Mouse (Mus musculus) heart, embryonic 14.5 days (tissue): ENCODE data around the gene Zfp174. TPM values are rescaled to one million over a fixed set of nuclear protein-coding genes. Genes with fewer than 3 reads are reported as not detected.
"Not testable (repeated sequence)": the region's sequence is repeated elsewhere in the genome, so short reads cannot be mapped to it uniquely, and the experiment has no call there.

ENCODE experiments used
- ATAC-seq: fragments of 200-750 bp; cut with Nextera tagmentation; 2 replicates; pipeline ENCODE4 v1.8.0; 2017; ENCODE audit warnings: low read depth, moderate TSS enrichment; ENCODE audit not compliant: insufficient number of reproducible peaks, insufficient read depth, low FRiP score
- H3K27ac ChIP-seq, 2 experiments: fragments of 200-500 bp in 1 of 2; fragments of 300-500 bp in 1 of 2; sonication (generic) in 1 of 2; replicated peaks in 1 of 2; 2 replicates each; pipeline ENCODE4 v1.5.1; 2012 to 2014; ENCODE audit warnings: low read depth in 2 of 2, low read length in 2 of 2, control low read depth in 1 of 2, mild to moderate bottlenecking in 1 of 2, mixed read lengths in 1 of 2; ENCODE audit not compliant: control insufficient read depth in 1 of 2, insufficient read depth in 1 of 2
- H3K27me3 ChIP-seq: fragments of 300-500 bp; sonication (generic); 2 replicates; pipeline ENCODE4 v1.6.1; 2014; ENCODE audit warnings: mild to moderate bottlenecking, low read length, control low read depth; ENCODE audit not compliant: control insufficient read depth, insufficient read depth
- H3K36me3 ChIP-seq: fragments of 300-500 bp; sonication (generic); 2 replicates; pipeline ENCODE4 v1.6.1; 2014; ENCODE audit warnings: mild to moderate bottlenecking, control low read depth, low read length, mixed read lengths; ENCODE audit not compliant: control insufficient read depth, insufficient read depth
- H3K4me1 ChIP-seq, 2 experiments: fragments of 200-500 bp in 1 of 2; fragments of 300-500 bp in 1 of 2; sonication (generic) in 1 of 2; 2 replicates each; pipeline ENCODE4 v1.6.1; 2012 to 2014; ENCODE audit warnings: low read length in 2 of 2, control low read depth in 1 of 2, mixed read lengths in 1 of 2; ENCODE audit not compliant: control insufficient read depth in 2 of 2, insufficient read depth in 2 of 2
- H3K4me2 ChIP-seq: fragments of 300-500 bp; sonication (generic); 2 replicates; pipeline ENCODE4 v1.6.1; 2014; ENCODE audit warnings: mild to moderate bottlenecking, low read length
- H3K4me3 ChIP-seq, 2 experiments: fragments of 200-500 bp in 1 of 2; fragments of 300-500 bp in 1 of 2; sonication (generic) in 1 of 2; 2 replicates each; pipeline ENCODE4 v1.5.1; 2012 to 2014; ENCODE audit warnings: low read length in 2 of 2, mild to moderate bottlenecking in 2 of 2, control low read depth in 1 of 2, low read depth in 1 of 2, moderate library complexity in 1 of 2; ENCODE audit not compliant: control insufficient read depth in 1 of 2, insufficient read depth in 1 of 2
- H3K9ac ChIP-seq: fragments of 300-500 bp; sonication (generic); 2 replicates; pipeline ENCODE4 v1.6.1; 2014; ENCODE audit warnings: mild to moderate bottlenecking, low read length
- H3K9me3 ChIP-seq: fragments of 300-500 bp; sonication (generic); 2 replicates; pipeline ENCODE4 v1.6.1; 2016; ENCODE audit warnings: low read length, control low read depth; ENCODE audit not compliant: control insufficient read depth
- WGBS: fragments of 180-500 bp; shearing (Covaris S2); extraction: QIAGEN DNeasy Blood & Tissue Kit; methylation state at CpG from one replicate; pipeline ENCODE4 v1.1.7; 2014; 5-methylcytosine and 5-hydroxymethylcytosine counted together
- polyA plus RNA-seq: library from polyadenylated mRNA; unstranded; fragments of >200 nt; fragmentation: Nextera tagmentation; extraction: Ambion mirVana; gene quantifications from 2 replicates; pipeline ENCODE4 v1.2.1, GENCODE M21; 2014

The Zfp174 gene
- 1.0 and 1.1 TPM in 2 replicates for polyA plus RNA-seq

DNA sequence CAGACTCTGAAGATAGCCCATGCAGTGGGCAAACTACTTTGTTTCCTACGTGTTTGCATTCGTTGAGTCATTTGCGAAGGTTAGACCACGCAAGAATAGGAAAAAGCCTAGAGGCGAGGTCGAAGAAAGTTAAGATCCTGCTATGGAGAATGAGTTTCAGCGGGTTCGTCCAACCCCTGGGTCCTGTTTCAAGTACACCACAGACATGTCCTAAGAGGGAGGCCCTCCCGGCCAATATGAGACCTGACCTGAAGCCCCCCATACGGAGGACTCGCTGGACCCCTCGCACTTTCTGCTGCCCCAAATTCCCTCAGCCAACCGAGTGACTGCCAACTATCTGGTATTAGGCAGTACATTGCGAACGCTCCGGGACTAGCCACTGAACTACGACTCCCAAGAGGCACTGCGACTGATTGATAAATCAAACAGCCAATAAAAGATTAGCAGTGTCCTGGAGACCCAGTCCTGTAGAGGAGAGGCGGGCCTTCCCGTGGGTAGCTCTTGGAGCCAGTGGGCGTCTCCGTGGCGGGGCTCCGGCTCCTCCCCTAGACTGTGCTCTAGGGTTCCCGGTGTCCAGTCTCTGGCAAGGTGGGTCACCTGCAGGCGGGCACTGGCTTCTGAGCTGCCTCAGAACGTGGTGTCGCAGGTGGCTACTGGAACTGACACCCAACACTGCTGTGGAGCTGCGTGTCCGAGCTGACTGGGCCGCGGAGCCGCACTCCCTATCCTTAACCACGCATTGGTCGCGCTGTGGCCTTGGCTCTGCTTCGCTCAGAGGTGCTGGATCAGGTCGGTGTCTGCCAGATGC lies at the start of gene Zfp174:
Gene Zfp174, plus strand, starts transcription at position 558 of the 808 bp plus-strand sequence.
- no peaks in the 10 kb centered on the region for H3K36me3 ChIP-seq
- no peak within 1 kb of the TSS for H3K27ac ChIP-seq
- peak within 1 kb of the TSS; percentile 84 for H3K9ac ChIP-seq
- H3K9me3 ChIP-seq: no peaks in the 10 kb centered on the region
- H3K4me3 ChIP-seq: peak within 1 kb of the TSS; percentile 74 to 84
- H3K4me1 ChIP-seq: peaks cover 6 to 7% of the 10 kb centered on the region in 2 experiments; a peak in 3 of 4 replicates
- H3K27me3 ChIP-seq: no peaks in the 10 kb centered on the region
- WGBS: 2% methylated on average over 38 of the region's 38 CpGs
- ATAC-seq: peak; percentile 98
- H3K4me2 ChIP-seq: peak within 1 kb of the TSS; percentile 83

GRCm38 (mm10) chr16:3808176-3808575 lies 38.9 kb upstream of the Zfp174 start:
- H3K9ac ChIP-seq: no peak overlapping the region
- H3K4me3 ChIP-seq: no peak overlapping the region
- no peak for ATAC-seq
- no peak overlapping the region for H3K27ac ChIP-seq
- H3K27me3 ChIP-seq: no peaks in the 10 kb centered on the region
- no peaks in the 10 kb centered on the region for H3K36me3 ChIP-seq
- H3K4me1 ChIP-seq: no peaks in the 10 kb centered on the region
- H3K4me2 ChIP-seq: no peak overlapping the region
- no peaks in the 10 kb centered on the region for H3K9me3 ChIP-seq
- WGBS: 71% methylated on average over 3 of the region's 3 CpGs

GRCm38 (mm10) chr16:3814667-3815066 lies 32.4 kb upstream of the Zfp174 start:
- WGBS: 77% methylated on average over 6 of the region's 6 CpGs
- H3K4me2 ChIP-seq, H3K9ac ChIP-seq, H3K4me3 ChIP-seq, H3K4me1 ChIP-seq, H3K27ac ChIP-seq, H3K36me3 ChIP-seq, H3K27me3 ChIP-seq, ATAC-seq, H3K9me3 ChIP-seq: not testable (repeated sequence)

GRCm38 (mm10) chr16:3820202-3820601 lies 26.9 kb upstream of the Zfp174 start:
- Histone ChIP-seq H3K36me3 (no peaks in the 10 kb centered on the region), H3K27me3 (no peaks in the 10 kb centered on the region), H3K9me3 (no peaks in the 10 kb centered on the region), H3K27ac (peak overlapping the region in 1 of 2 experiments; percentile 44; a peak in 1 of 4 replicates), H3K4me1 (peaks cover 0 to 3% of the 10 kb centered on the region in 2 experiments; a peak in 1 of 4 replicates), H3K9ac (no peak overlapping the region), H3K4me2 (no peak overlapping the region), H3K4me3 (no peak overlapping the region)
- no peak; the same call in 1 of the 2 replicates for ATAC-seq
- WGBS: 44% methylated on average over 2 of the region's 2 CpGs

GRCm38 (mm10) chr16:3828021-3828420 lies 19.0 kb upstream of the Zfp174 start:
- no peak overlapping the region for H3K4me3 ChIP-seq
- WGBS: 53% methylated on average over 3 of the region's 3 CpGs
- H3K4me1 ChIP-seq: no peaks in the 10 kb centered on the region; a peak in 1 of 4 replicates
- no peak overlapping the region for H3K4me2 ChIP-seq
- H3K9ac ChIP-seq: no peak overlapping the region
- H3K27ac ChIP-seq: no peak overlapping the region
- no peaks in the 10 kb centered on the region for H3K9me3 ChIP-seq
- H3K27me3 ChIP-seq: no peaks in the 10 kb centered on the region
- H3K36me3 ChIP-seq: no peaks in the 10 kb centered on the region
- ATAC-seq: no peak

GRCm38 (mm10) chr16:3829727-3830126 lies 17.3 kb upstream of the Zfp174 start:
- Histone ChIP-seq H3K4me1 (no peaks in the 10 kb centered on the region; a peak in 1 of 4 replicates), H3K4me2 (no peak overlapping the region), H3K27ac (no peak overlapping the region), H3K36me3 (no peaks in the 10 kb centered on the region), H3K27me3 (no peaks in the 10 kb centered on the region), H3K9me3 (no peaks in the 10 kb centered on the region), H3K9ac (no peak overlapping the region), H3K4me3 (no peak overlapping the region)
- no peak for ATAC-seq
- 84% methylated on average over 2 of the region's 2 CpGs for WGBS

DNA sequence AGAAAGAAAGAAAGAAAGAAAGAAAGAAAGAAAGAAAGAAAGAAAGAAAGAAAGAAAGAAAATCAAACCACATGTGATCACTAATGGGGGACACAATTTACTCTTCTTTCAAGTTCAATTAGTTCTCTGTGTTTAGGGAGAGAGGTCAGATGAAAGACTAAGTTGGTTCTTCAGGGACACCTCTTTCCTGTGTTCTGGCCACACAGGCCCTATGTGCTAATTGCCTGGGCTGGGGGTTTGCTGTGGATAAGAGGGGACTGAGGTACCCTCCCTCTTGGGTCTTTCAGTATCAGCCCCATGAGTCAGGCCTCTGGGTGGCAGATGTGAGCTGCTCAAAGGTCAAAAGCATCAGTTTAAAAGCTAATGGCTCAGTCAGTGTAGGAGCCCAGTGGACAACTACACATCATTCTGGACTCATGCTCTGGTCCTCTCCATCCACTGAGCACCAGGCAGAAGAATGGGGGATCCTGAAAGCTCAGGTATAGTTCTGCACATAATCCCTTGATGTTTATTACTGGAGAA lies 16.4 kb upstream of the Zfp174 start, which contains the start of gene Olfr15:
Gene Olfr15, plus strand, starts transcription at position 291 of the 522 bp plus-strand sequence.
- no peak within 1 kb of the TSS for H3K4me2 ChIP-seq
- no peak for ATAC-seq
- no peak within 1 kb of the TSS for H3K4me3 ChIP-seq
- no peak within 1 kb of the TSS for H3K9ac ChIP-seq
- H3K27ac ChIP-seq: no peak within 1 kb of the TSS
- no peaks in the 10 kb centered on the region for H3K36me3 ChIP-seq
- H3K27me3 ChIP-seq: no peaks in the 10 kb centered on the region
- H3K4me1 ChIP-seq: no peaks in the 10 kb centered on the region; a peak in 1 of 4 replicates
- no peaks in the 10 kb centered on the region for H3K9me3 ChIP-seq
